Mouse (Mus musculus): ENCODE results near the gene P3h1.

The P3h1 gene

GRCm38 (mm10) chr4:119232410-119233255 is at the start of gene P3h1, which contains the start of gene AU022252:
TSS of gene P3h1 (plus strand) at chr4:119232915.
TSS of gene AU022252 (minus strand) at chr4:119232712.
- DNase-seq (ENCODE audit: low read depth) = peak; percentile 99

DNA sequence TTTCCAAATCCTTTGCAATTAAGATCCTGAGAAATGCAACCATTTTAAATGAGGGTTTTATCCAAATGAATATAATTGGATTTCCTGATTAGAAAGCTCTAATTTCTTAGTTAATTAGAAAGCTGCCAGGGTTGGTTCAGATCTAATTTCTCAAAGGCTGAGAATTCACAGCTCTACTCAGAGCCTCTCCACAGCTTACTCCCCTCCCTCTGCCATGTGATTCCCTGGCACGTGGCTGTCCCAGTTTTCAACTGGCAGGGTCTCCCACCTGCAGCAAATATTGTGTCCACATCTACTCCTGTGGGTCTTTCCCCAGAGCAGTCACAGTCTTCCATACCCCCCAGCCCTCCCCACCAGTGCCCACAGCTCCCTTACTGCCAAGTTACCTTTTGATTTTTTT is 49.2 kb upstream of the P3h1 start:
- DNase-seq (ENCODE audit: low read depth) = no peak

DNA sequence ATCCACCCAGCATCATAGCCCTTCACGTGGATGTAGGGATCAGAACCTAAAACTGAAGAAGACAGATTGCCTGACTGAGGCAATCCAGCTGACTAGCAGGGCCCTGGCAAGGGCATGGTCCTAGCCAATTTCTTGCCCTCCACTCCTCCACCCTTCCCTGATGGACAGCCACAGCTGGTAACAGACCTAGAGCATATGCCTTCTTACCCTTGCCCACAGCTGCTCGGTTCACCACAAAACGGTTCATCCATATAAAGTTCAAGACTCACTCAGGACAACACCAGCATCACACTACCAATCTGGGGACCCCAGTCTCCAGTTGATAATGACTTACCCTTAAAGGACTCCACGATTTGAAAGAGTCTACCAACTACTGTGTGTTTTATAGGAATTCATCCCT is 46.9 kb upstream of the P3h1 start:
- DNase-seq (ENCODE audit: low read depth) = no peak

DNA sequence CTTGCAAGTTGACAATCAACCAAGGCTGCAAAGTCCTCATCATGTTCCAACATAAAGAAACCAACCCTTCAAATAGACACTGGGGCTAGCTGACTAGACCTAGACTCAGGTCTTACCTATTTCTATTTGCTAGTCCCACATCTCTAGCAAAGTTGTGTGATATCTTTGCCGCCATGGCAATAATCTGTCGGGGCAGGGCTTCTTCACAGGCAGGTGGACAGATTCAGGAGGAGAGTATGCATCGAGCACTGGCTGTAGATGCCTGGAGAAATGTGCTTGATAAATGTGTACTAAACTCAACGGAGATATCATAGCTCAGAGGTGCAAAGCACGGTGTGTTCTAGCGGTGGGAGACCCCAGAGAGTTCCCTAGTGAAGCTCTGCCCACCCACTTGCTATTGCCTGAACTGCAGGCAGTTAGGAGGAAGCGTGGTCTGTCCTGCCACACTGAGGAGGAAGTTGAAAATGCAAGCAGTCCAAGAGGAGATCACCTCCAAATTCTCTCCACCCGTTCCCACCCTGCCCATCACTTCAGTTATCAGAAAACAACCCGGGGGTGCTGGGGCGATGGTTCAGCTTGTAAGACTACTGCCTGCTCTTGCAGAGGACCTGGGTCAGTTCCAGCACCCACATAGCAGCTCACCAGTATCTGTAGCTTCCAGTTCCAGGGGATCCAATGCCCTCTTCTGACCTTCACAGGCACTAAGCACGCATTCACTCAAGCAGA is 44.5 kb upstream of the P3h1 start:
- DNase-seq (ENCODE audit: low read depth) = no peak

DNA sequence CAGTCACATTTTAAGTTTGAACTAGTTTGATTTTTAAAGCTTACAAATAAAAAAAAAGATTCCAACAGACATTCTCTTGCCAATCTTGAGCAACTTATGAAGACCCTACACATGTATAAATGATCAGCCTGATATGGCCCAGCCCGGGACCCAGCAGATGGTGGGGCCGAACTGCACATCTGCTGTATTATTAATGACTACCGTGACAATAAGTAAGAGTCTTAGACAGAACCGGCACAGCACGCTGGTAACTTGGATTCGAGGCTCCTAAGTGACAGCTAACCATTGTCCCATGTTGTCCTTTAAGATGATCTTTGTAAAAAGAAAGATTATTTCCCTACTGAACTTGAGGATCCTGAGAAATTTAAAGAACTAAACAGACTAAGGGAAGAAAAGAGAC is 43.3 kb upstream of the P3h1 start:
- no peak for DNase-seq (ENCODE audit: low read depth)

DNA sequence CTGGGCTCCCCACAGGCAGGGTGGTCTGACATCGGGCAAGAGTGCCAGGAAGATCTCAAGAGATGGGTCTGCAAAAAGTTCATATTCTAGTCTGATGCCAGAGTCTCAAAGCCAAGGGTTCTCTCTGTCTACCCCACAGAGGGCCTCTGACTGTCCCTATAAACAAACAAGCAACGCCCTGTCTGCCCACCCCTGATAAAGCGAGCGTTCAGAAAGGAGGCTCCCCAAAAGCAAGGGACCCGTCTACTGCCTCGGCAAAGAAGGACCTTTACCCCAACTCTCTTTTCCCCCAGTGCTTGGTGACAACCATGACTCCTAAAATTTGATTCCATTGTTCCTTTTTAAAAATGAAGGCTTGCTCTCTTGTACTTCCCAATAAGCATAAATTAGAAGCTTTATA is 42.9 kb upstream of the P3h1 start, which contains the start of gene Ermap:
Ermap (minus strand) TSS at position 148 of the 400 bp plus-strand sequence.
- no peak for DNase-seq (ENCODE audit: low read depth)

DNA sequence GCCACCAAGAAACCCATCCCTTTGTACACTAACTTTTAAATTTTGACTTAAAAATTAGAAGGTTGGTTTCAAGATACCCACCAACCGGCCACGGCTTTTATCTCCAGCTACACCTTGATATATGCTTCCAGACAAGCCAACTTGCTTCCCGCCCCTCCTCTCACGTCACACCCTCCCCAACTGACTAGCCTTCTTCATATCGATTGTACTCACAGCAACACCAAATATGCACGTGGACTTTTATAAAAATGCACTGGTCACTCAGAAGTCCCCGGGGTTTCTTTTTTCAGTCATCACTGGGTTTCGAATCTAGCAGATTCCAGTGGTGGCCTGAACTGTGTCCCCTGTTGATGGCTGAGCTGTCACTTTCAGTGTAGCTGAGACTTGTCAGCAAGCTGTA is 42.1 kb upstream of the P3h1 start:
- DNase-seq (ENCODE audit: low read depth) = peak; percentile 20

DNA sequence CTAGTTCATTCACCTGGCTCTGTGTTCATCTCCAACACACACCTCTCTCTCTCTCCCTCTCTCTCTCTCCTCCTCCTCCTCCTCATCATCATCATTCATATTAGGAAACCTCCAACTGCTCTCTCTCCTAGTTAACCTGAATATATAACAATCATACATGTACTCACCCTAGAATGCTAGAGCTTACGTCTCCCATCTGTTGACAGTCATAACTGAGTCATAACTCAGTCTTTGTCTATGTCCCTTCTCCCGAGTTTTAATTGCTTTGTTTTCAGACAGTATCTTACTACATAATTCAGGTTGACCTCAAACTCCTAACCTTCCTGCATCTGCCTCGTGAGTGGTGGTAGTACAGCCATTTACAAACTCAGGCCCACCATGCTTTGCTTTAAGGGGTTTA is 41.4 kb upstream of the P3h1 start:
- DNase-seq (ENCODE audit: low read depth) = no peak

GRCm38 (mm10) chr4:119192757-119193156 is 40.0 kb upstream of the P3h1 start:
- no peak for DNase-seq (ENCODE audit: low read depth)

DNA sequence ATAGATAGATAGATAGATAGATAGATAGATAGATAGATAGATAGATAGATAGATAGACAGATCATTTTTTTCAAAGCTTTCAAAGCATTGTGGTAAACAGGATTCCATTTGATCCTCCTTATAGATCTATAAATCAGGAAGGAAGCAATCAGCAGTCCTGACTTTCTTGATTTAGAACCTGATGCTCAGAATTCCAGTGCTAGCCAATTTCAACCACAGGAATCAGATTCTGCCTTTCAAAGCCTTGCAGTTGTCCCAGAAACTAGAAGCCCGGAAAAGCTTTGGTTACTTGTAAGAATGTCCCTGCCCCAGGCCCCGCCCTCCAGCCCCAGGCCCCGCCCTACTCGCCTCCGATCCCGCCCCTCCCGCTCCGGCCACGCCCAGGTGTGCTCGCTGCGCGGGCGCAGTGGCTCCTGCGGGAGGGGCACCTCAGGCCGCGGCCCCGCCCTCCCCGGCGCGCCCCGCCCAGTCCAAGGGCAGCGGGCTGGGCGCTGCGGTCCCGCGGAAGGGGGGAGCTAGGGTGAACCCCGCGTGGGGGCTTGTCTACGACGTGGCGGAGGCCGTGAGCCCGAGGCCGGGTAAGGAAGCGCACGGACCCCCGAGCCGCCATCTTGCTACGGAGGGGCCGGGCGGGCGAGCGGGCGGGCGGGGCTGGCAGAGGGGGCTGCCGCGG is 37.7 kb upstream of the P3h1 start, which contains the start of gene Svbp:
Svbp (plus strand) TSS at position 398 of the 673 bp plus-strand sequence.
- DNase-seq (ENCODE audit: low read depth) = peak; percentile 91

- peak; percentile 40 for DNase-seq (ENCODE audit: low read depth)
These were observed 37.0 kb upstream of the P3h1 start for GRCm38 (mm10) chr4:119195582-119196320.

GRCm38 (mm10) chr4:119198105-119198504 is 34.6 kb upstream of the P3h1 start:
- no peak for DNase-seq (ENCODE audit: low read depth)

GRCm38 (mm10) chr4:119204672-119205071 is 28.0 kb upstream of the P3h1 start:
- peak; percentile 74 for DNase-seq (ENCODE audit: low read depth)

GRCm38 (mm10) chr4:119216667-119217066 is 16.0 kb upstream of the P3h1 start:
- no peak for DNase-seq (ENCODE audit: low read depth)

DNA sequence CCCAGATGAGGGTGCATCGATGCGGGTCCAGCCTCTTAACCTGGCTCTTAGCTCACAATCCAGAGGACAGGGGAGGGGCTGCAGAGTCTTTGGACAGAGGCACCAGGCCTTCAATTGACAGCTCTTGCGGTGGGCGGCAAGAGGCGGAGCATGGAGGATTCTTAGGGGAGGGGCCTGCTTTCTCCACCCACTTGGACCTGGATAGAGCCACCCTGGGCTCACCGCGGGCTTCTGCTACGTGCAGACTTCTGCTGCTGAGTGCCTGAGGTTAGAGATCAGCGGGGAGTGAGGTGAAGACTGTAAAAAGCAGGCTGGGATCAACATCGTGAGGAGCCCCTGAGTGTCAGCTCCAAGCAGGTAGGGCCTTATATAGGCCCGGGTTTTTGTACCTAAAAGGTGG is 14.5 kb upstream of the P3h1 start, which contains the start of gene Tmem269:
Tmem269 (minus strand) TSS at position 49 of the 400 bp plus-strand sequence.
- DNase-seq (ENCODE audit: low read depth) = no peak

DNA sequence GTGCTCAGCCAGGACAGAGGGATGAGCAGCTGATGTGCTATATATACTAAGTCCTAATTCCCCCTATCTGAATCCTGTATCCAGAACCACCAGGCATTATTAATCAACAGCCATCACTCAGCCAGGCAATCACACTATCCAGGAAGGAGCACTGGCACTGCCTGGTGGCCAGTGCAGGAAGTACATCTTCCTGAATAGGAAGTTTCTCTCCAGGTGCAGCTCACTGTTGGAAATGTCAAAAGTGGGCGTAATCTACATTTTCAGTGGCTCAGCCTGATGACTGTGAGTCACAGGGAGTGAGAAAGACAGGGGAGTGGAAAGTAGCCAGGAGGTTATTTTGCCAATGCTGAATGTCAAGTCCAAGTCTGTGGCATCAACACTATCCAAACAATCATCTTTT is 9.0 kb upstream of the P3h1 start:
- DNase-seq (ENCODE audit: low read depth) = peak; percentile 70

DNA sequence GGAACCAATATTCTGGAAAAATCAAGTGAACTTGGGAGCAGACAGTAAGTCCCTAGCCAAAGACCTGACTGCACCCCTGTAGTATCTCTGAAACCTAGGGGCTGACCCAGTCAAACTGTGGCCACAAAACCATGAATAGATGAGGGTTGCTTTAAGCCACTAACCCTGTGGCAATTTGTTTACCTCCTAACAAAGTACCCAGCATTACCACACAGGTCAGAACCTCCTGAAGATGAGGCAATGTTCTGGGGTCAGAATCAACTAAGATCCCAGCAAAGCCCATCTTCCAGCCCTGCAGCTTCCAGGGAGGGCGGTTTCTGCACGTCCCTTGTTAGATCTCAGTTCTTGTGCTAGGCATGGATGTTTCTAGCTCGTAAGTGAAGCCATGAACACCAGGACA is 8.2 kb upstream of the P3h1 start:
- no peak for DNase-seq (ENCODE audit: low read depth)

GRCm38 (mm10) chr4:119225719-119226118 is 7.0 kb upstream of the P3h1 start:
- no peak for DNase-seq (ENCODE audit: low read depth)

GRCm38 (mm10) chr4:119226751-119227150 is 6.0 kb upstream of the P3h1 start:
- no peak for DNase-seq (ENCODE audit: low read depth)

- DNase-seq (ENCODE audit: low read depth) = peak; percentile 56
These were observed 664 bp downstream of the P3h1 start for GRCm38 (mm10) chr4:119233256-119233901.

- no peak for DNase-seq (ENCODE audit: low read depth)
These were observed 1.6 kb downstream of the P3h1 start for GRCm38 (mm10) chr4:119234348-119234747.
